Mouse (Mus musculus): ENCODE measurements around the gene Gata5.

The Gata5 gene

GRCm38 (mm10) chr2:180334551-180334986 is at the start of gene Gata5:
TSS of gene Gata5 (minus strand) at chr2:180334699.
- no peak for DNase-seq (ENCODE audit: extremely low read depth, insufficient read length, low spot score)

- DNase-seq (ENCODE audit: extremely low read depth, insufficient read length, low spot score) = no peak
Observed at GRCm38 (mm10) chr2:180376730-180377129, 42.2 kb upstream of the Gata5 start.

- no peak for DNase-seq (ENCODE audit: extremely low read depth, insufficient read length, low spot score)
Observed at GRCm38 (mm10) chr2:180373256-180373655, 38.8 kb upstream of the Gata5 start.

GRCm38 (mm10) chr2:180368359-180368758 is 33.9 kb upstream of the Gata5 start:
- no peak for DNase-seq (ENCODE audit: extremely low read depth, insufficient read length, low spot score)

- no peak for DNase-seq (ENCODE audit: extremely low read depth, insufficient read length, low spot score)
Observed at GRCm38 (mm10) chr2:180367350-180367749, 32.9 kb upstream of the Gata5 start.

GRCm38 (mm10) chr2:180363434-180363720 is 28.9 kb upstream of the Gata5 start:
- no peak for DNase-seq (ENCODE audit: extremely low read depth, insufficient read length, low spot score)

- DNase-seq (ENCODE audit: extremely low read depth, insufficient read length, low spot score) = no peak
Observed at GRCm38 (mm10) chr2:180362585-180363433, 28.3 kb upstream of the Gata5 start.

- DNase-seq (ENCODE audit: extremely low read depth, insufficient read length, low spot score) = no peak
Observed at GRCm38 (mm10) chr2:180359062-180359461, 24.6 kb upstream of the Gata5 start.

- no peak for DNase-seq (ENCODE audit: extremely low read depth, insufficient read length, low spot score)
Observed at GRCm38 (mm10) chr2:180353338-180353737, 18.8 kb upstream of the Gata5 start.

- DNase-seq (ENCODE audit: extremely low read depth, insufficient read length, low spot score) = no peak
Observed at GRCm38 (mm10) chr2:180350700-180351099, 16.2 kb upstream of the Gata5 start.

GRCm38 (mm10) chr2:180346820-180347497 is 12.5 kb upstream of the Gata5 start:
- peak; percentile 50 for DNase-seq (ENCODE audit: extremely low read depth, insufficient read length, low spot score)

- DNase-seq (ENCODE audit: extremely low read depth, insufficient read length, low spot score) = no peak
Observed at GRCm38 (mm10) chr2:180343092-180343491, 8.6 kb upstream of the Gata5 start.

GRCm38 (mm10) chr2:180342189-180342588 is 7.7 kb upstream of the Gata5 start:
- no peak for DNase-seq (ENCODE audit: extremely low read depth, insufficient read length, low spot score)

- no peak for DNase-seq (ENCODE audit: extremely low read depth, insufficient read length, low spot score)
Observed at GRCm38 (mm10) chr2:180341229-180341628, 6.7 kb upstream of the Gata5 start.

GRCm38 (mm10) chr2:180339886-180340285 is 5.4 kb upstream of the Gata5 start:
- DNase-seq (ENCODE audit: extremely low read depth, insufficient read length, low spot score) = no peak

- no peak for DNase-seq (ENCODE audit: extremely low read depth, insufficient read length, low spot score)
Observed at GRCm38 (mm10) chr2:180333778-180334550, 535 bp downstream of the Gata5 start.

GRCm38 (mm10) chr2:180329466-180329865 is 5.0 kb downstream of the Gata5 start:
- no peak for DNase-seq (ENCODE audit: extremely low read depth, insufficient read length, low spot score)

GRCm38 (mm10) chr2:180322674-180323355 is 11.7 kb downstream of the Gata5 start:
- DNase-seq (ENCODE audit: extremely low read depth, insufficient read length, low spot score) = no peak

GRCm38 (mm10) chr2:180320216-180320615 is 14.3 kb downstream of the Gata5 start:
- DNase-seq (ENCODE audit: extremely low read depth, insufficient read length, low spot score) = no peak

GRCm38 (mm10) chr2:180317591-180317990 is 16.9 kb downstream of the Gata5 start:
- no peak for DNase-seq (ENCODE audit: extremely low read depth, insufficient read length, low spot score)

GRCm38 (mm10) chr2:180314292-180314691 is 20.2 kb downstream of the Gata5 start:
- DNase-seq (ENCODE audit: extremely low read depth, insufficient read length, low spot score) = no peak
